In the genomic region with DNA sequence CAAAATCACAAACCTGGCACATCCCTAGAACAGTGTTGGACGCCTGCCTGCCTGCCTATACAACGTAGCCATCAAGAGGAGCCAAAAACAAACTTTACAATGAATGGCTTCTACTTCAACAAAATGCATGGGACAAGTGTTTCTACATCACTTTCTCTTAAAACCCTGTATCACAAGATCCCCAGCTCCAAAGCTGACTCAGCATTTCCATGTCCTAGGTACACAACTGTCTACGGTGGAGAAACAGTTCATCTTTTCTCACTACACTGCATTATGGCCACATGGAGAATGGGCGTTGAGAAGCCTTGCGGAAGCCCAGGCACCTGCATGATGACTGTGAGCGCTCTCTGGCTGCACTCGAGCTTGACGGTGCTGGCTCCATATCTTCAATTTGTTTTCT, we compare ENCODE assay signal across 1 mouse cellular context.
TF ChIP-seq lines count a peak whose summit lies in the region.

No protein-coding gene starts in this region.

TF ChIP-seq in MEL, 35 proteins besides CTCF, POLR2A, EP300 and RAD21 (continued from another document):
- TF ChIP-seq JUND (IDR thresholded peaks at IDR 0.05; ENCODE audit: low read depth, low read length) (no peak), MAFK (IDR thresholded peaks at IDR 0.05; ENCODE audit: borderline replicate concordance, low read depth, low read length) (peak; percentile 92), UBTF (IDR thresholded peaks at IDR 0.05; ENCODE audit: borderline replicate concordance, insufficient read depth, low read depth, low read length) (no peak)
